Mouse (Mus musculus): Measurements from ENCODE around the gene Hcn3. TPM values are rescaled to one million over a fixed set of nuclear protein-coding genes. Genes with fewer than 3 reads are reported as not detected.

The Hcn3 gene
- polyA plus RNA-seq, 1 experiment = 15.9 TPM

DNA sequence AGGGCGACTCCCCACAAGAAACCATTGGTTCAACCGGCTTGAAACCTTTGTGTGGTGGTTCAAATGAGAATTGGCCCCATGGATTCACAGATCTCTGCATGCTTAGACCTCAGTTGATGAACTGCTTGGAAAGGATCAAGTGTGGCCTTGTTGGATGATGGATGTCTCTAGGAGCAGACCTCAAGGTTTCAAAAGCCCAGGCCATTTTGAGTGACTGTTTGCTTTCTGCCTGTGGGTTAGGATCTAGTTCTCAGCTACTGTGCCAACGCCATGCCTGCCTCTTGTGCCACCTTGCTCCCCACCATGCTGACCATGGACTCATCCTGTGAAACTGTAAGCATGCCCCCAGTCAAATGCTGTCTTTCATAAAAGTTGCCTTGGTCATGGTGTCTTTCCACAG is 34.0 kb downstream of the Hcn3 start:
- no peak for DNase-seq
- Histone ChIP-seq H3K4me3 (ENCODE audit: control insufficient read depth, insufficient read depth, low read length) (no peak overlapping the region), H3K4me1 (replicated peaks; ENCODE audit: control insufficient read depth, insufficient read depth, low read length) (no peaks in the 10 kb centered on the region), H3K36me3 (ENCODE audit: control insufficient read depth, insufficient read depth, low read length) (no peaks in the 10 kb centered on the region), H3K27ac (ENCODE audit: control insufficient read depth, insufficient read depth, low read length) (no peak overlapping the region), H3K27me3 (ENCODE audit: control insufficient read depth, insufficient read depth, low read length) (no peaks in the 10 kb centered on the region)
- WGBS = 94% methylated on average over 3 of the region's 3 CpGs
- no peak for TF ChIP-seq CTCF (IDR thresholded peaks at IDR 0.05; ENCODE audit: borderline replicate concordance, control insufficient read depth, extremely low read depth, insufficient read depth, low read length, poor library complexity)
- TF ChIP-seq POLR2A (IDR thresholded peaks at IDR 0.05; ENCODE audit: control insufficient read depth, extremely low read depth, insufficient read depth, low read length, poor library complexity) = no peak

DNA sequence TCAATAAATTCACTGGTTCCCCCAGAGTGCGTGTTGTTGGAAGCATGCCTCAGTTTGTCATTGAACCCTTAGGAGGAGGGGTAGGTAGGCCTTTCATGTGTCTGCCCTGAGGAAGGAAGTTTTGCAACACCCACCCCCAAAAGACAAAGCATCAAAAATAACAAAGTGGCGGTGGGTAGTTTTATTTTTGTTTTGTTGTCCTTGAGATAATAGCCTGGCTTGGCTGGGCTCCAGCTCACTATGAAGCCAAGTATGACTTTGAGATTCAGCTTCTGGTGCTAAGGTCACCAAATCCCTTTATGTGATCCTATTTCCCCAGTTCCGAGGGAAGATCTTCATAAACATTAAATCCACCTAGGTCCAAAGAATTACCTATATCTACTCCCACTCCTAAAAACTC is 35.8 kb downstream of the Hcn3 start:
- Histone ChIP-seq H3K4me1 (replicated peaks; ENCODE audit: control insufficient read depth, insufficient read depth, low read length) (no peaks in the 10 kb centered on the region), H3K27ac (ENCODE audit: control insufficient read depth, insufficient read depth, low read length) (no peak overlapping the region), H3K36me3 (ENCODE audit: control insufficient read depth, insufficient read depth, low read length) (no peaks in the 10 kb centered on the region), H3K27me3 (ENCODE audit: control insufficient read depth, insufficient read depth, low read length) (no peaks in the 10 kb centered on the region), H3K4me3 (ENCODE audit: control insufficient read depth, insufficient read depth, low read length) (no peak overlapping the region)
- TF ChIP-seq CTCF (IDR thresholded peaks at IDR 0.05; ENCODE audit: borderline replicate concordance, control insufficient read depth, extremely low read depth, insufficient read depth, low read length, poor library complexity) = no peak
- TF ChIP-seq POLR2A (IDR thresholded peaks at IDR 0.05; ENCODE audit: control insufficient read depth, extremely low read depth, insufficient read depth, low read length, poor library complexity) = no peak
- DNase-seq = no peak
- WGBS = 80% methylated on average over 3 of the region's 3 CpGs

DNA sequence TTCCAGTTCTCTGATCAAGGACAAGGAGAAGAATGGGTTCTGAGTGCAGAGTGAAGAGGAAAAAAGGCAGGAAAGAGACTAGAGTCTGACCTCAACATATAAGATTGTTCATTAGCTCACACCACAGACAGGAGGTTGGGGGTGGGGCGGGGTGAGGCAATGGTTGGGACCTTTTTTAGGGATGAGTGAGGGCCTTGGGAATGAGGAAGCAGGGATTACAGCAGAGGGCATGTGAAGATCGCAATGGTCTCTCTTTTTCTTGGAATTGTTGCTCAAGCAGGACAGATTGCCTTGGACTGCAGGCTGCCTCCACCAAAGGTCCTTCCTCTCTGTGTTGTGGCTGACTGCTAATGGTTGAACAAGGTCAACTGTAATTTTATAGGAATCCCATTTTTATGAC is 36.7 kb downstream of the Hcn3 start:
- DNase-seq = no peak
- no peak for TF ChIP-seq CTCF (IDR thresholded peaks at IDR 0.05; ENCODE audit: borderline replicate concordance, control insufficient read depth, extremely low read depth, insufficient read depth, low read length, poor library complexity)
- TF ChIP-seq POLR2A (IDR thresholded peaks at IDR 0.05; ENCODE audit: control insufficient read depth, extremely low read depth, insufficient read depth, low read length, poor library complexity) = no peak

DNA sequence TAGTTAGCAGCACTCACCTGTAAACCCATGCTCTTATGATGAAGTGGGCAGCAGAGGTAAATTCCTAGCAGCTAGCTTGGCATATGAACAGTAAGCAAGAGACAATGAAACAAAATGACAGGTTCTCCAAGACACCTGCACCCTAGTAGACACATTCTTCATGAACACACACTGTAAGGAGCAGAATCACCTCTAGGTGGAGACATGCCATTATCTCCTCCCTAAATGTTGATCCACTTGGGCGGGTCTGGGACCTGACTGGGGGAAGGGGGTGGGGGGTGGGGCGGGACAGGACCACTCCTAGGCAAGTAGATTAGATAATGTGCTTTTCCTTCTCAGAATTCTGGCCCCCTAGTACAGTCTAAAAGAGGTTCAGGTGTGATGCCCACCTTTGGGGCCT is 44.5 kb downstream of the Hcn3 start:
- Histone ChIP-seq H3K36me3 (ENCODE audit: control insufficient read depth, insufficient read depth, low read length) (no peaks in the 10 kb centered on the region), H3K4me1 (replicated peaks; ENCODE audit: control insufficient read depth, insufficient read depth, low read length) (no peaks in the 10 kb centered on the region), H3K27me3 (ENCODE audit: control insufficient read depth, insufficient read depth, low read length) (no peaks in the 10 kb centered on the region), H3K27ac (ENCODE audit: control insufficient read depth, insufficient read depth, low read length) (no peak overlapping the region), H3K4me3 (ENCODE audit: control insufficient read depth, insufficient read depth, low read length) (no peak overlapping the region)
- DNase-seq = peak; percentile 46
- WGBS = 17% methylated on average over 2 of the region's 2 CpGs
- no peak for TF ChIP-seq POLR2A (IDR thresholded peaks at IDR 0.05; ENCODE audit: control insufficient read depth, extremely low read depth, insufficient read depth, low read length, poor library complexity)
- no peak for TF ChIP-seq CTCF (IDR thresholded peaks at IDR 0.05; ENCODE audit: borderline replicate concordance, control insufficient read depth, extremely low read depth, insufficient read depth, low read length, poor library complexity)

More for the DNA sequence above, 36.7 kb downstream of the Hcn3 start:
- H3K4me3 ChIP-seq (ENCODE audit: control insufficient read depth, insufficient read depth, low read length) = no peak overlapping the region
- WGBS = 77% methylated on average over 2 of the region's 2 CpGs
- no peaks in the 10 kb centered on the region for H3K27me3 ChIP-seq (ENCODE audit: control insufficient read depth, insufficient read depth, low read length)
- H3K27ac ChIP-seq (ENCODE audit: control insufficient read depth, insufficient read depth, low read length) = no peak overlapping the region
- no peaks in the 10 kb centered on the region for H3K36me3 ChIP-seq (ENCODE audit: control insufficient read depth, insufficient read depth, low read length)
- no peaks in the 10 kb centered on the region for H3K4me1 ChIP-seq (replicated peaks; ENCODE audit: control insufficient read depth, insufficient read depth, low read length)

DNA sequence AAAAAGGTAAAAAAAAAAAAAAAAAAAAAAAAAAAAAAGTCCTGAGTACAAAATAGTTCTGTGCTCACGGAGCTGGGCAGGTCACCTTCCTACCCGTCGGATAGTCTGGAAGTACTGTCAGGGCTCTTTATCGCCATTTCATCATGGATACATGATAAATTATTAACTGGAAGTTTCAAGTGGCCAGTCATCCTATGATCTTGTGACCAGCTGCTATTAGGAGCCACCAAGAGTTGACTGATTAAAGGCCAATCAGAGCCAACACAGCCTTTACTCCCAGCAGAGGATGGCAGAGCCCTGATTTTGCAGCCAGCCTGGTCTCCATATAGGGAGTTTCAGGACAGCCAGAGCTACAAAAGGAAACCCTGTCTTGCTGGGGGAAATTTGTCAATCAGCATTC is 46.9 kb downstream of the Hcn3 start:
- no peak for DNase-seq
- Histone ChIP-seq H3K27me3 (ENCODE audit: control insufficient read depth, insufficient read depth, low read length) (no peaks in the 10 kb centered on the region), H3K4me3 (ENCODE audit: control insufficient read depth, insufficient read depth, low read length) (no peak overlapping the region), H3K4me1 (replicated peaks; ENCODE audit: control insufficient read depth, insufficient read depth, low read length) (no peaks in the 10 kb centered on the region), H3K27ac (ENCODE audit: control insufficient read depth, insufficient read depth, low read length) (no peak overlapping the region), H3K36me3 (ENCODE audit: control insufficient read depth, insufficient read depth, low read length) (no peaks in the 10 kb centered on the region)
- WGBS = 94% methylated on average over 4 of the region's 4 CpGs
- TF ChIP-seq POLR2A (IDR thresholded peaks at IDR 0.05; ENCODE audit: control insufficient read depth, extremely low read depth, insufficient read depth, low read length, poor library complexity) (no peak), CTCF (IDR thresholded peaks at IDR 0.05; ENCODE audit: borderline replicate concordance, control insufficient read depth, extremely low read depth, insufficient read depth, low read length, poor library complexity) (no peak)

DNA sequence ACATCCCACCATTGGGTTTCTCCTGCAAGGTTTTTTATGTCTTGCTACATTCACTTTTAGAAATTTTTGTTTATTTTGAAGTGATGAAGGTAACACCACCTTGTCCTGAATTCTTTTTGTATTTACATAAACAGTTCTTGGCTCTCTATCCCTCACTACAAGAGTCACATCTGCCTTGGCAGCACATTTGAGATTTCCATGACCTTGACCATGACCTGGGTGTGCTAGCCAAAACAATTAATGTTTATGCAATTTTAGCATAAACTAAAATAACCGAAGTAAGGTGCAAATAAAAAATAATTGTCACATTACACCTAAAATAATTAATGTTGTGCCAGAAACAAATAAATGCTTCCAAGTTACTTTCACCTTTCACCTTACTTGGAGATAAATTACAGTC is 51.9 kb downstream of the Hcn3 start:
- no peak overlapping the region for H3K4me3 ChIP-seq (ENCODE audit: control insufficient read depth, insufficient read depth, low read length)
- no peaks in the 10 kb centered on the region for H3K4me1 ChIP-seq (replicated peaks; ENCODE audit: control insufficient read depth, insufficient read depth, low read length)
- H3K36me3 ChIP-seq (ENCODE audit: control insufficient read depth, insufficient read depth, low read length) = no peaks in the 10 kb centered on the region
- no peak for DNase-seq
- TF ChIP-seq POLR2A (IDR thresholded peaks at IDR 0.05; ENCODE audit: control insufficient read depth, extremely low read depth, insufficient read depth, low read length, poor library complexity) (no peak), CTCF (IDR thresholded peaks at IDR 0.05; ENCODE audit: borderline replicate concordance, control insufficient read depth, extremely low read depth, insufficient read depth, low read length, poor library complexity) (no peak)
- WGBS = 88% methylated on average over 1 of the region's 1 CpGs
- no peak overlapping the region for H3K27ac ChIP-seq (ENCODE audit: control insufficient read depth, insufficient read depth, low read length)
- H3K27me3 ChIP-seq (ENCODE audit: control insufficient read depth, insufficient read depth, low read length) = no peaks in the 10 kb centered on the region

DNA sequence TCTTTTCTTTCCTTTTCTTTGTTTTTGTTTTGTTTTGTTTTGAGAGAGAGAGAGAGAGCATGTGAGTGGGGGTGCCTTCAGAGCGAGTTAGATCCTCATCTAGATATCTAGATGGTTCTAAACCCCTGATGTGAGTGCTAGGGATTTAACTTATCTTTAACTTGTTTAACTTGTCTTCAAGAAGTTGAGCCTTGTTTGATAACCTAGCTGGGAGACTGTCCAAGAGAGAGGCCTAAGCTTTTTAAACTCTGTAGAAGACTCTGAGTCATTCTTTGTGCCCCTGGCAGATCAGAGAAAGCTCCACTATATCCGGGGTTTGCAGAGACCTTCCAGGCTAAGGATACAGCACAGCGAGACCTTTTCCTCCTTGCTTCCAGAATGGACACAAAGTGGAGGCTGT is 52.5 kb downstream of the Hcn3 start:
- DNase-seq = no peak
- Histone ChIP-seq H3K27me3 (ENCODE audit: control insufficient read depth, insufficient read depth, low read length) (no peaks in the 10 kb centered on the region), H3K27ac (ENCODE audit: control insufficient read depth, insufficient read depth, low read length) (no peak overlapping the region), H3K4me1 (replicated peaks; ENCODE audit: control insufficient read depth, insufficient read depth, low read length) (no peaks in the 10 kb centered on the region), H3K36me3 (ENCODE audit: control insufficient read depth, insufficient read depth, low read length) (no peaks in the 10 kb centered on the region), H3K4me3 (ENCODE audit: control insufficient read depth, insufficient read depth, low read length) (no peak overlapping the region)
- 88% methylated on average over 3 of the region's 3 CpGs for WGBS
- no peak for TF ChIP-seq CTCF (IDR thresholded peaks at IDR 0.05; ENCODE audit: borderline replicate concordance, control insufficient read depth, extremely low read depth, insufficient read depth, low read length, poor library complexity)
- TF ChIP-seq POLR2A (IDR thresholded peaks at IDR 0.05; ENCODE audit: control insufficient read depth, extremely low read depth, insufficient read depth, low read length, poor library complexity) = no peak
